8 mouse cellular contexts compared by ENCODE assay signal in genomic region chr4:126096464-126097111, GRCm38 (mm10). TPM values are rescaled to one million over a fixed set of nuclear protein-coding genes. Genes with fewer than 3 reads are reported as not detected.
A peak's percentile ranks its signal among the peaks of the same experiment; 100 is the strongest.
DNase-seq lines count a peak whose midpoint lies in the region; ATAC-seq and TF ChIP-seq lines count a peak whose summit lies in the region.

Lsm10 (plus strand) TSS chr4:126096623.

- in situ Hi-C loops in Patski (cut with MboI; ENCODE audit: low pct_unique_long_range_greater_than_20kb) = no loop called here

- peak within 1 kb of the TSS; percentile 79 for H3K27ac ChIP-seq in hindbrain, embryonic 14.5 days

- no peaks in the 10 kb centered on the region for H3K9me3 ChIP-seq in hindbrain, embryonic 14.5 days (ENCODE audit: control insufficient read depth, low read length)

- POLR2A ChIA-PET in Patski (lab: Charles Lee) = interaction anchor here (1.0 to 2.3 kb wide), 2 partner anchors 13 to 15 kb away, joined by 3 to 7 read pairs; no protein-coding TSS in a partner anchor

- 3% methylated on average over 37 of the region's 37 CpGs for WGBS in hindbrain, embryonic 14.5 days

- CTCF ChIA-PET in Patski (lab: Charles Lee) = interaction anchor here (1.8 kb wide), 1 partner anchor 10 kb away, joined by 8 read pairs; no protein-coding TSS in a partner anchor

- H3K4me1 ChIP-seq in hindbrain, embryonic 14.5 days (replicated peaks; ENCODE audit: control insufficient read depth, insufficient read depth, low read length) = no peaks in the 10 kb centered on the region

- no peaks in the 10 kb centered on the region for H3K27me3 ChIP-seq in Patski
- no peaks in the 10 kb centered on the region for H3K27me3 ChIP-seq in hindbrain, embryonic 14.5 days (ENCODE audit: control insufficient read depth, insufficient read depth, low read length)

- no peaks in the 10 kb centered on the region for H3K36me3 ChIP-seq in hindbrain, embryonic 14.5 days (replicated peaks; ENCODE audit: control insufficient read depth, insufficient read depth)

- H3K9ac ChIP-seq in hindbrain, embryonic 14.5 days = peak within 1 kb of the TSS; percentile 68

- ATAC-seq in Patski = peak; percentile 85
- peak; percentile 97 for ATAC-seq in hindbrain, embryonic 14.5 days (ENCODE audit: low FRiP score)

- no peak for DNase-seq in Patski (ENCODE audit: low read depth, low spot score)
- peak; percentile 95 to 96 for DNase-seq in cerebellum, postnatal 14 days
- peak; percentile 89 to 91 for DNase-seq in frontal cortex, postnatal 25 days (ENCODE audit: low spot score in 2 of 2)
- peak; percentile 95 for DNase-seq in hindbrain, embryonic 14.5 days (ENCODE audit: low spot score)
- DNase-seq in layer of hippocampus, postnatal 36 days = peak; percentile 93 to 95
- DNase-seq in lung, postnatal 36 days = peak; percentile 99
- DNase-seq in retina, postnatal 1 day = peak; percentile 97
- peak; percentile 89 to 94 for DNase-seq in urinary bladder, adult 18-20 months (ENCODE audit: low spot score in 2 of 2)

- H3K4me3 ChIP-seq in hindbrain, embryonic 14.5 days (replicated peaks; ENCODE audit: low read length) = peak within 1 kb of the TSS; percentile 50

- peak within 1 kb of the TSS; percentile 57 for H3K4me2 ChIP-seq in hindbrain, embryonic 14.5 days (replicated peaks)

- no peak for TF ChIP-seq CTCF in Patski (IDR thresholded peaks at IDR 0.05)

RNA-seq across cellular contexts. Expression of gene Lsm10, which starts in this region (rescaled TPM):
- polyA plus RNA-seq in Patski (2021) = 30.7 TPM
- 49.1 and 51.2 TPM in 2 replicates for polyA plus RNA-seq in hindbrain, embryonic 14.5 days (2014; fragmentation: Nextera tagmentation; extraction: Ambion mirVana)
- total RNA-seq in layer of hippocampus, postnatal 36 days (2021) = 10 to 100 TPM; 16.5 to 18.1 TPM
